Mouse (Mus musculus): Measurements from ENCODE around the gene Imp4.
"Not testable (repeated sequence)": the region's sequence is repeated elsewhere in the genome, so short reads cannot be mapped to it uniquely, and the experiment has no call there.

DNA sequence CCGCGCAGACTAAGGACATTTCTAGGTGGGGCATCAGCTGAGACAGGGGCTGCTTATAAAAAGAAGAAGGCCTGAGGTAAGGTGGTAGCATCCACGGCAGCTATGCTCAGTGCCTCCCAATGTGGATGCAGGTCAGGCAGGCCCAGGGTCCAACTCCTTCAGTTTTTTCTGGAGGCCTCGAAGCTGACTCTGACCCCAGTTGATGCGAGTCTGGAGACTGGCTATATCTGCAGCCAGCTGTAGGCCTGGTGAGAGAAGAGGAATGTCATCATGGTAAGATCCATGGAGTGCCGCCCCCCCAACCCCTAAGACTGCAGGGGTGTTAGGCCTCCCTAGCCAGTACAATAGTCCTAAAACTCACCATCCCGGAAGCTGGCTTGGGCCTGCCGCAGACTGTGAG lies 2.3 kb upstream of the Imp4 start:
- TF ChIP-seq GATA1 (IDR thresholded peaks at IDR 0.05; ENCODE audit: borderline replicate concordance, low read length); FLI1 (IDR thresholded peaks at IDR 0.05; ENCODE audit: low read length): not testable (repeated sequence)
